Mouse (Mus musculus) yolk sac, embryonic 10.5 days (tissue): ENCODE data around the gene Scp2d1.
"Not testable (repeated sequence)": the region's sequence is repeated elsewhere in the genome, so short reads cannot be mapped to it uniquely, and the experiment has no call there.

Experiments used
- DNase-seq: peaks from one replicate; pipeline ENCODE4 v3.0.0-alpha.2; 2017; ENCODE audit warnings: low spot score

The Scp2d1 gene

GRCm38 (mm10) chr2:144823356-144823755 is at the start of gene Scp2d1:
Gene Scp2d1 (plus strand): TSS chr2:144823656.
- not testable (repeated sequence) for DNase-seq

GRCm38 (mm10) chr2:144774636-144775160 is 48.8 kb upstream of the Scp2d1 start:
- DNase-seq = no peak

GRCm38 (mm10) chr2:144775626-144776025 is 47.8 kb upstream of the Scp2d1 start:
- DNase-seq = no peak

- no peak for DNase-seq
These were observed 44.2 kb upstream of the Scp2d1 start for GRCm38 (mm10) chr2:144779263-144779662.

GRCm38 (mm10) chr2:144780731-144781130 is 42.7 kb upstream of the Scp2d1 start:
- DNase-seq = peak; percentile 20

GRCm38 (mm10) chr2:144781871-144782270 is 41.6 kb upstream of the Scp2d1 start:
- DNase-seq = no peak

GRCm38 (mm10) chr2:144782481-144782880 is 41.0 kb upstream of the Scp2d1 start:
- DNase-seq = no peak

- DNase-seq = no peak
These were observed 40.3 kb upstream of the Scp2d1 start for GRCm38 (mm10) chr2:144783190-144783589.

- no peak for DNase-seq
These were observed 39.6 kb upstream of the Scp2d1 start for GRCm38 (mm10) chr2:144783831-144784230.

GRCm38 (mm10) chr2:144791671-144792294 is 31.7 kb upstream of the Scp2d1 start:
- DNase-seq = no peak

GRCm38 (mm10) chr2:144797515-144797914 is 25.9 kb upstream of the Scp2d1 start:
- no peak for DNase-seq

- DNase-seq = no peak
These were observed 15.4 kb upstream of the Scp2d1 start for GRCm38 (mm10) chr2:144807766-144808754.

GRCm38 (mm10) chr2:144828457-144828985 is 5.1 kb downstream of the Scp2d1 start:
- DNase-seq = no peak

GRCm38 (mm10) chr2:144836667-144837311 is 13.3 kb downstream of the Scp2d1 start:
- no peak for DNase-seq

GRCm38 (mm10) chr2:144837312-144837679 is 13.8 kb downstream of the Scp2d1 start:
- no peak for DNase-seq

- DNase-seq = no peak
These were observed 45.4 kb downstream of the Scp2d1 start for GRCm38 (mm10) chr2:144868827-144869226.
